Mouse (Mus musculus) embryo, embryonic 9.5 days (tissue): ENCODE measurements around the gene Cep104.

Experiments
- DNase-seq: peaks from one replicate; pipeline ENCODE4 v3.0.0-alpha.2; 2017; ENCODE audit errors: extremely low spot score

Cep104 gene

DNA sequence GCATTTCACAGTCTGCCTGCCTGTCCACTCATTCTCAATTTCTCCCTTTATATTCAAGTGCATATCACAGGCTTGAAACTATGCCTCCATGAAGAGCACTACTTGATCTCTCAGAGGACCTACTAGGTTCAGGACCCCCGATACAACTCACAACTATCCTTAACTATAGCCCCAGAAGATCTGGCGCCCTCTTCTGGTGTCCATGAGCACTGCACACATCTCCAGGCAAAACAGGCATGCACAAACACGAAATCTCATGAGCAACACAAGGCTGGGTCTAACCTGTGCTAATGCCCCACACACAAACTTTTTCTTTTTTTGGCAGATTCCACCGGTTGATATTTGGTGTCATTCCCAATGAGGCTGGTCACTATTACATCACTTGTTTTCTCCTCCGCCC is 70.8 kb downstream of the Cep104 start:
- DNase-seq, result no peak

DNA sequence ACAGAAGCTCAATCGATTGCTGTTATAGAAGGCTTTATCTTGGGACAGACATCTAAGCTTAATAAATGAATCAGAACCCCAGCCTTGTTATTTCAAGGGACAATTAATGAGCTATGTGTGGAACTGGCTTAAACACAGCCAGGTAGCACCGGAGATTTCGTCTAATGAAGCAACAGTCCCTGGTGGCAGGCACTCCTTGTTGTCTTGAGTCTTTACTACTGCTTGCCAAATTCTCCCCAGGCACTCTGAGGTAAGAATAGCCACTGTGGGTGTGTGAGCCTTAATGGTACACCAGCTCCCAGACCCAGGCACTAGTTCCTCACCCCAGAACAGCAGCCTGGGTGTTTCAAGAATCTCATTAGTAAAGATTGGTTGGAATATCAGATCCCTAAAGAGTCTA is 76.4 kb downstream of the Cep104 start:
- DNase-seq, result no peak

DNA sequence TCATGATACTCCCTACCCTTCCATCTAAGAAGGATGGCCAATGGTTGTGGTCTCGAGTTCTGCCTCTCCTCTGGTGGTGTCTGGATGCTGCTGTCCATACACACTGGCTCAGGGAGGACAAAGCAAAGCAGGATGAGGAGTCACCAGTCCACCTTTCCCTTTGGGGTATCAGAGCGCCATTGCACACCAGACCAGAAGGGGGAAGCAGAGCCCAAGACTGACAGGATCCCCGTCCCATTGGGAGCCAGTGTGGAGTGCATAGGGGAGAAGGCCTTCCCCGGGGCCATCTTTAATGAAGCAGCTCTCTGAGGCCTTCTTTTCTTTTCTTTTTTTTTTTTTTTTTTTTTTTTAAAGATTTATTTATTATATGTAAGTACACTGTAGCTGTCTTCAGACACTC is 78.1 kb downstream of the Cep104 start:
- no peak for DNase-seq

DNA sequence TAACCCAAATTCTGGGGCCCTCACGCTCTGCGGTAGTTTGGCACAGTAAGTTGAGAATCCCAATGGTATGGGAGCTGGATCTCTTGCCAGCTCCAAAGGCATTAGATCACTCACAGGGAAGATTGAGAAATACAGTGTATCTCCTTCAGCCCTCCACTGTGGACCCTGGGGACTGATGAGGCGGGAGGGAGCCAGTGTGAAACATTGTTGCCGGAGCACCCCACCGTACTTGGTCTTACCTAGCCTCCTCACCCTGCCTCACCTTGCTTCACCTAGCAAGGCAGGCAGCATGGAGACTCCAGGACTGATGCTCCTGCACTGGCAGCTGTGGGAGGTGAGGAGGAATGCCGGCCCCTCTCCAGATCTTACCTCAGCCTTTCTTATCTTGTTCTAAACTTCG is 80.5 kb downstream of the Cep104 start:
- no peak for DNase-seq

DNA sequence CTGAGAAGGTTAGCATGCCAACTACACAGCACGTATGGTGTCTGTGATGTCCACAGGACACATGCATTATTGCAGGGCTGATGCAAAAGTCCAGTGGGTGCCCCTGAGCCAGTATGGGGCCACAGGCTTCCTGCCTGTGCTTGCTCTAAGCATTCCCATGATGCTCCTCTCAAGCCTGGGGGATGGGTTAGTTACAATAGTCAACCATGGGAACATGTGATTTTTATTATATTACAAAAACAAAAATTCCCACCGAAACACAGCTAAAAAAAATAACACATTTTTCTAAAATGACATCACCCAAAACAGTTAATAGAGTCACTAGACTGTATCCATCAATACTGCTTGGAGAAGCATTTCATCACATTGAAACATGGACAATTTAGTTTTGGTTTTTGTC is 81.1 kb downstream of the Cep104 start:
- DNase-seq, result no peak

DNA sequence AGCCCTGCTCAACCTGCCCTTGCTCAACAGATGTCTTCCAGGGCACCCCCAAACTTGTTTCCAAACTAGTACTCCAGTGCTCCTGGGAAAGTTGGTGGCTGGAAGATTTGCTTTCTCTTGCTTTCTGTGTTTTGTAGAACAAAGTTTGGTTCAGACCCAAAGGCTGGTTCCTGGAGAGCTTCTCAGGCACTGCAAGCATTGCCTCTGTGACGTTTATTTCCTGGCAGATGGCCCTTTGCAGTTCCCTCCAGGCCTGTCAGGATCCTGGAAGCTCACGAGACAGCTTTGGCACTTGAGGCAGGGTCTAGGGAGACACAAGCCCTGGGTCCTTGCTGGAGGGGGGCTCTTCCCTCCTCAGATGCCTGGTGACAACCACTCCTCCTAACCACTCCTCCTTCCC is 81.7 kb downstream of the Cep104 start:
- no peak for DNase-seq

DNA sequence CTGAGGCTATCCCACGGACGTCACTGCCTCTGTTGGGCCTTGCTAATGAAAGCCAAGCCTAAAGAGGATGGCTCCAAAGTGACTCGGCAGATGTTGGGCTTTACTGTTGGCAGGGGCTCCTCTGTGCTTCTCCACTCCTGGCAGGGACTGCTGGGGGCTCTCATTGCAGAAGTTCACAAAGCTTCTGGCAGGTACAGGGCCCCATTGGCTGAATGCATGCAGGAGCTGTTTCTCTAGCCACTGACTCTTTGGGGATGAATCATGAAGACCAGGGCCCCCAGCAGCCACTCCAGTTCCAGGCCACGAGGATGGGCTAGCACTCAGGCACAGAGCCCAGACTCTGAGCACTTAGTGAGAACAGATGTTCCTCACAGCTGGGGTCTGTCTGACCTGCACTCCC is 82.7 kb downstream of the Cep104 start:
- no peak for DNase-seq
